Mouse (Mus musculus) heart, postnatal 10 days (tissue): ENCODE measurements around the gene Rell1. TPM values are rescaled to one million over a fixed set of nuclear protein-coding genes. Genes with fewer than 3 reads are reported as not detected.

Experiments
- DNase-seq, 2 experiments: peaks; one replicate each; pipeline ENCODE4 v3.0.0; 2021
- intact Hi-C: fragments of 180-260 bp; cut with DNase I; formaldehyde crosslinking; loops from one replicate; pipeline ENCODE4 v1.15.1; 2025
- total RNA-seq, 2 experiments: library from RNA; stranded (reverse); gene quantifications; 2 replicates each; pipeline ENCODE4 v1.2.3; 2021

Gene Rell1
- total RNA-seq, 2 experiments from 2014 or later = 17.6 to 19.8 TPM

DNA sequence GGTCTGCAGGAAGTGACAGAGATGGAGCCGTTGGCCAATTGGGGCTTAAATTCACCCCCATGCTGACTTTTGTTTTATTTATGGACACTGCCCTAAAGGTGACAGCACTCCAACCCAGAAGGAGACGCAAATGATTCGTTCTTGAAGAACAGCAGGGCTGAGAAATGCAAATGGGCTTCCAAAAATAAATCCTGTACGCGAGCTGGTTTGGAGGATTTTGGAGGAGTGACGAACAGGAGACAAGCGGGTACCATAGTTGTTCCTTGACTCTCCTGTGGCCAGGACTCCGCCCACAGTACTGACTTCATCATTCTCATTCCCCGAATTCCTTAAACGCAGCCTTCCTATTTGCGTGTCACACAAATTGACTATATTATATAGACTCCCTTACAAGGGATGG is 12.3 kb downstream of the Rell1 start:
- intact Hi-C loops = no loop called here
- no peak for DNase-seq

DNA sequence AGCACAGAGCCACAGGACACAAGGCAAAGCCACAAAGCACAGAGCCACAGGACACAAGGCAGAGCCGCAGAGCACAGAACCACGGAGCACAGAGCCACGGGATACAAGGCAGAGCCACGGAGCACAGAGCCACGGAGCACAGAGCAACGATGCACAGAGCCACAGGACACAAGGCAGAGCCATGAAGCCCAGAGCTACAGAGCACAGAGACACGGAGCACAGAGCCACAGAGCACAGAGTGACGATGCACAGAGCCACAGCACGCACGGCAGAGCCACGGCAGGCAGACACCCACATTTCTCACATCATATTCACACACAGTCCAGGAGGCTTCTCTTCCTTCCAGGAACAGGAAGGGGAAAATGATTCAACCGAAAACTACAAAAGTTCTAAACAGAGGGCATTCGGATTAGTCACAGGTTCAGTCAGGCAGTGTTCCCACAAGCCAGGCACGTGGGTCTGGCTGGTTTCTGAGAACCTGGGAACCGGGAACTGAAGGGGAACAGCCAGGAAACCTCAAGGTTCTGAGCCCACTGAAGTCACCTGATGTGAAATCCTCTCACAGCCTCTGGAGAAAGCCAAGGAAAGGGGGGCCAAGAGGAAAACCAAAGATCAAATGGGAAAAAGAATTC is 15.2 kb downstream of the Rell1 start:
- intact Hi-C loops = loop anchor here (2.0 kb wide), 1 partner anchor 13 kb away; no protein-coding TSS in a partner anchor
- no peak for DNase-seq

DNA sequence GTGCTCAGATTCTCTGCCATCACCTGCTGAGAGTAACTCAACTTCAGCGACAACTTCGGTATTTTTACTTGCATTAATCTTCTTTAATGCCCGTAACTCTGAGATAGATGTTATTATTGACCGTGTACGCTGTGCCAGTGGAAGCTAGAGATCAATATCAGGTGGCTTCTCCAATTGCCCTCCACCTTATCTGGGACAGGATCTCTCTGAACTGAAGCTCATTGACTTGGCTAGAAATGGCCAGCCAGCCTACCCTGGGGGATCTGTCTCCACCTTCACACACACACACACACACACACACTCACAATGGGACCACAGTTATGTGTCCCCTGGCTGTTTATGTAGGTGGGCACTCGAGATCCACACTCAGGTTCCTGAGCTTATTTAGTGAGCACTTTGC is 16.7 kb downstream of the Rell1 start:
- no peak for DNase-seq
- intact Hi-C loops = loop anchor here (2.0 kb wide), 1 partner anchor 15 kb away; no protein-coding TSS in a partner anchor

DNA sequence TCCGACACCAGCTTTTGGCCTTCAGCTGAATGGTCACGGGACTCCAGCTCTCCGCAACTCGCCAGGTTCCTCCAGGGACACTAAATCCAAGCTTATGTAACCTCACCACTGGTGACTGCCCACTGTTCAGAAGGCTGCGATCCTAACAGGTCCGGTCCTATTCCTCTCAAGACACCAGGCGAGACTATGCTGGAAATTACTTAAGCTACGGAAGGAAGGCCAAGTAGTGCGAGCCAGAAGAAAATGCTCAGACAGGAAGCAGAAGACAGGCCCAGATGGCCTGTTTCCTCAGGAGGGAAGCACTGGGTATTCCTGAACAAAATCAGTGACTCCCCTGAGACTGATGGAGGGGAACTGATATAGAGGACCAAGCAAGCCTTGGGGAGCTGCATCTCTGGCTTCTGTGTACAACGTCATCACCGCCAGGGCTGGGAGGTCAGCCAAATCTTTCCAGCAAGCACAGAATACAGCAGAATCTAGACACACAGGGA is 17.2 kb downstream of the Rell1 start:
- intact Hi-C loops = no loop called here
- DNase-seq = peak; percentile 64 to 69

DNA sequence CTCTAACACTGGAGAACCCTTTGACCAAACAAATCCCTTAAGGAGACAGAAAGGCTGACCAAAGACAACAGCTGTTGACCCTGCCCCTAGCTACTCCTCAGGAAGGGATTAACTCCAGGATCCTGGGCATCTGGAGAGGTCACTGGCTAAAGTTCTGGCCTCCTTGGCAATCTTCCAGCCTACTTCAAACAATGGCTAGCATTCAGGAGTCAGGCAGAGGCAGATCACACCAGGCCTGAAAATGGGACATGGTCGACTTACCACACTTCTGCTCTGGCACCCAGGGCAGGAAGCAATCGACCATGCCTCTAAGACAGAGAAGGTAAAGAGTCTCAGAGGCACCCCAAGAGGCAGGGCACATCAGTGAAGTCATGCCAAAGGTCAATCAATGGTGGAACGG is 19.5 kb downstream of the Rell1 start:
- DNase-seq = peak in 1 of 2 experiments; percentile 47
- intact Hi-C loops = no loop called here

DNA sequence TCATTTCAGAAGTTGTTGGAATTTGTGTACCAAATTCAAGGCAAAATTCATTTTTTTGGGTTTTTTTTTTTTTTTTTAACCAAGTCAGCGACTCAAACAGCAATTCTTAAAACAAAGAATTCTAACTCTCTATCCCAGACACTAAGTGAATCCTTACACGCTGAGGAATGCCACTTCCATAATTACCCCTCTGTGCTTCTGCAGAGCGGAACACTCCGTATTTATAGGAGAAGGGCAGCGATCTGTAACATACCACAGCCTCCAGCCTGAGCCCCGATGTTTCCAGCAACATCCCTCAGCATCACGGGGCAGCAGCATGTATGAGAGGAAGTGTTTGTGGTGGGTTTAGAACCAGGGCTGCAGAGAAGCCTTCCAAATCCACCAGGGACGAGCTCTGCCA is 21.2 kb downstream of the Rell1 start:
- intact Hi-C loops = no loop called here
- no peak for DNase-seq

DNA sequence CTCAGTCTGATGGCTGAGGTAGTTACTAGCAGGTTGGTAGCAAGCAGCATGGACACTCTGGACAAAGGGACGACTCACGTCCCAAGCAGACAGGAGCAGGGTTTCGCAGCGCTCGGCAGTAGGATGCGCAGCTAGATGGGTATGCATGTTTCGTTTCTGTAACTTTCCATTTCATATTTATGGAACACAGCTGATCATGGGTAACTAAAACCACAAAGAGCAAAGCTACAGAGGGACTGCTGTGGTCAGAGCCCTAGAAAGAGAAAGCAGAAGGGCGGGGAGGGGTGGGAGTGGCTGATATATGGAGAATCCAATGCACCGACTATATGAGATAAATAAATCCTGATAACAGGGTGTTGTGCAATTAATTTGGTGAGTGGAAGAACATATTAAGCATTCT is 25.4 kb downstream of the Rell1 start:
- intact Hi-C loops = no loop called here
- no peak for DNase-seq

DNA sequence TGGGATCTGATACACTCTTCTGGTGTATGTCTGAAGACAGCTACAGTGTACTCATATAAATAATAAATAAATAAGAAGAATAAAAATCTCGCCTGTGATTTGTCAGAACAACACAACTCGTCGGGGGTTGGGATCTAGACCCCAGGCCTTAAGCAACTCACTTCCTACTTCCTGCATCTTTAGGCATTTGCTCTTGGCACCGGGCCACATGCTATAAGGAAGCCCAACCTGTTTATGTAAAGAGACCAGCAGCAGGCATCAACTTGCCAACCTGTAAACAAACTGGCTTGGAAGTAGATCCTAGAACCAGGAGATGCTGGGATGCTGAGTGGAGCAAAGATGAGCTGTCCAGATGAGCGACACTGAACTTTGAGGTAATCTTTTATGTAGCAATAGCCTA is 26.8 kb downstream of the Rell1 start:
- intact Hi-C loops = no loop called here
- no peak for DNase-seq

DNA sequence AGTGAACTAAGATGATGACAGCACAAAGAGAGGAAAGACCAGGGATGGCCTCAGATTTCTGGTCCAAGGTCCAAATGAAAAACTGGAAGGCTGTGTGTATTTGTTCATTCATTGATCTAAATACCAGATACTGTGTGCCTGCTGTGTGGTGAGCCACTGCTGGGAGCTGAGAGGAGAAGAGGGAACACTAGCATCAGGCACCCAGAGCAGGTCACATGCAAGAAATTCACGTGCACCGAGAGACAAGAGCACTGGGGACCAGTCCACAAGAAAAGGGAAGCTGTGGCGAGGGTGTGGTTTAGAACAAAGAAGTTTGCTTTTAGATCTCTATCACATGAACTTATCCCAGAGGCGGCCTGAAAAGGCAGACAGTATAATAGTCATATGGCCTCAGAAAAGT is 30.1 kb downstream of the Rell1 start:
- intact Hi-C loops = no loop called here
- no peak for DNase-seq

DNA sequence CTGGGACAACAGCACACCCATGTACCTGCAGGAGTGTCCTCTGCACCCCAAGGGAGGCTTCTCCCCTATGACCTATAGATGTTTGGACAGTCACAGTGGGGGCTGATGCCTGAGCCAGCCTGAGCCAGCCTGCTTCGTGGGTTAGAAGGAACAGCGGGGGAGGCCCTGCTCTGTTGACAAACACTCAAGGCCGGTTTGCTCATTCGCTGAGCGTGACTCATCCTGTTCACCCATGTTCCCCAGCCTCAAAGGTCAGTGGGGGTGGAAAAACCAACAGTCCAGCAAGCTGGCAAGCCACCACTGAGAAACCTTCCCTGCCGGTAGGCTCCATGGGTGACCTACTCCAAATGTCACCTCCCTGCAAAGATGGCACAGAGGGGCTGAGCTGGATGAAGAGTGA is 32.0 kb downstream of the Rell1 start:
- DNase-seq = no peak

DNA sequence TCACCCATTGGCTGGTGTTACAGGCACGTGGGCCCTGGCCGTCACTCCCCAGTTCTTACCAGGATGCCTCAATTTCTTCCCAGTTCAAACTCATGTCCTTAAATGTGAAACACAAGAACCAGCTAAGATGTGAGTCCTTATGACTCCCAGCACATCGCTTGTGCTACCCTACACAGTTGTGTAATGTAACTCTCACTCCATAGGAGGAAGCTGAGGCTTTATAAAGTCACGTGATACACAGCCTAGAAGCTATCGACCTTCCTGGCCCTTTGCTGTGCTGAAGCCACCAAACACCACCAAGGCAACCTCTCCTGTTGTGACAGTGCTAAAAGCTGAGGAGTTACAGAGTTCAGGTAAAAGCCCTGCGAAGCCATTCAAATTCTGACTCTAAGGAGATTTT is 33.1 kb downstream of the Rell1 start:
- DNase-seq = no peak
- intact Hi-C loops = no loop called here

More for the DNA sequence above, 32.0 kb downstream of the Rell1 start:
- intact Hi-C loops = no loop called here

DNA sequence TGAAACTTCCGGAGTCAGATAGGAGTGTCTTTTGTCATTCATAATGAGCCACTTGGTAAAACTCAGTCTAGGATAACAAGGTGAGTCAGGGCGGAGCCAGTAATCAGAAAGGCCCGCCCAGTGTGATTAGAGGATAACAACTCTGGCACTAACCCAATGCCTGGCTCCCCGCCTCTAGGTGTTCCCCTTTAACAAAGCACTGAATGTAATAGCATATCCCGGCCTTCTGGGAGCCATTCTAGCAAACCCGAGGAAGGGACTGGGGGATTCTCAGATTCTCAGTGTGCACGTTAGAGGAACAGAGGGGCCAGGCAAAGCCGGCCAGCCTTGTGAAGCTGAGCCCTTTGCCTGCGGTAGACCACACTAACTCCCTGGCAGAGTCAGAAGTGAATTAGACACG is 35.9 kb downstream of the Rell1 start:
- intact Hi-C loops = no loop called here
- DNase-seq = no peak

DNA sequence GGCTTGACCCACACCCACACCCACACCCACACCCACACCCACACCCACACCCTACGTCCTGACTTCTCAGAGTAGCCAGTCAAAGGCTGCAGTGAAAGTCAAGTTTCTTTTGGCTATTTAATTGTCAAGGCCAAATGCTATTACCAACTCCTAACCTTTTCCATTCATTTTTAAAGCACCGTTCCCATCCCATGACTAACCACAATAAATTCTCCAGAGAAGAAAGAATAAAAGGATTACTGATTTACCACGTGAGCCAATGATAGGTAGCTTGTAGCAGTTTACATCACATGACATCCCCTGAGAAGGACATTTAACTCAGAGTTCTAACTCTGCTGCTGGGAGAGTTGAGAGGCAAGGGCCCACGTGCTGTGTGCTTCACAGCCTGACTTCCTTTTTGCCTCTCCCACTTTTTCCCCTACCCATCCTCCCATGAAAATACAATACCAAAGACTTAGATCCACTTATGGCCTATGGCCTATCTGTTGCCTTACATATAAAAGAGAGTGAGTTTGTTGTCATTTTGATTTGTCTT is 37.8 kb downstream of the Rell1 start:
- intact Hi-C loops = no loop called here
- no peak for DNase-seq

DNA sequence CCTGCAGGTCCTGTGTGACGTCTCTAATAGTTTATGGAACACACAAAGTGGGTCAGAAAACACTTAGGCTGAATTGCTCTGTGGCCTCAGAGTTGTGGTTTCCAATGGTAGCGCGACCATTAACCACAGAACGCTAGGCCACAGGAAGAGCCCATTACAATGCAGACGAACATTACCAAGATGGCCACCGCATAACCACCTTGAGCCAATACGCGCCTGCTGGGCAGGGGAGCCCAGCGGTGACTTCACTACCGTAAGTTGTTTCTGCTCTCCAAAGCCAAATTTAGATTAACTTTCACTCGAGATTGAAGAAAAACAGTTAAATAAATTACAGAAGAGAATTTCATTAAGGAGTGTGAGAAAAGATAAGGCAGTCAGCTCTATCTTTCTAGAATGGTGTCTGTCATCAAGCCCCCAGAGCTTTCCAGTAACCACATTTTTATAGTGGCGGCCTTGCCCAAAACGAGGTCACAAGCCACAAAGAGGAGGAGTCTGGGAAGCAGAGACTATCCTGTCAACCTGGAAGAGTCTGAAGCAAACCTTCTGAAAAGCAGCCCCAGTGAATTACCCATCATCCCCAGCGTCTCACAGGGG is 43.6 kb downstream of the Rell1 start:
- intact Hi-C loops = no loop called here
- DNase-seq = no peak

DNA sequence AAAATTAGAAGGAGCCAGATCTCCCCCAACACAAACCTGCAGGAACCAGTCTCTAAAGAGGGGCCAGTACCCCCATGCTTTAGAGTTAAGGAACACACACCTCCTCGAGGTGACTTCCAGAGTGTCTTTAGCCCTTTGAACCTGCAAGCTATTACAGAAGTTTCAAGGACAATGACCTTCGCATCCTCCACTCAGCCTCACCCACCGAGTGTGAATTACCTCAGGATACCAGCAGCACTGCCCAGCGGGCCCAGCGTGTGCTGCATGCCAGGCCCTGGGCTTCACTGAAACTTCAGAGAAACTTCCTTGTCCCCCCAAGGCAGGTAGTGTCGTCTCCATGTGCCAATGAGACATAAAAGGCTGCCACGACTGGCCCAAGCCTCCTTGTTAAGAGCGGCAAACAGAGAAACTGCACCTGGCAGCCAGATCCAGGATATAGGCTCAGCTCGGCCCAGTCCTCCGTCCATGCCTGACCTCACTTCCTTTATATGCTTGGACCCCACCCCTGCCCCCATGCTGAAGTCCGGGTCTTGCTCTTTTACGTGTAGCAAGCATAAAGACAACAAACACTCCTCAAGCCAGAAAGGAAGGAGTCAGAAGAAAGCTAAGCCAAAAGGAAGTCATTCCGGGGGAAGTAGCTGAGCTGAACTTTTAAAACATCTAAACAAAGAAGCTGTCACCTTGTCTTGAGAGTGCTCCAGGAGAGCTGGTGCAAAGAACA is 45.2 kb downstream of the Rell1 start:
- peak; percentile 35 to 39 for DNase-seq
- intact Hi-C loops = loop anchor here (5.0 kb wide), 1 partner anchor 44 kb away; the partner anchor contains the start of gene Rell1

DNA sequence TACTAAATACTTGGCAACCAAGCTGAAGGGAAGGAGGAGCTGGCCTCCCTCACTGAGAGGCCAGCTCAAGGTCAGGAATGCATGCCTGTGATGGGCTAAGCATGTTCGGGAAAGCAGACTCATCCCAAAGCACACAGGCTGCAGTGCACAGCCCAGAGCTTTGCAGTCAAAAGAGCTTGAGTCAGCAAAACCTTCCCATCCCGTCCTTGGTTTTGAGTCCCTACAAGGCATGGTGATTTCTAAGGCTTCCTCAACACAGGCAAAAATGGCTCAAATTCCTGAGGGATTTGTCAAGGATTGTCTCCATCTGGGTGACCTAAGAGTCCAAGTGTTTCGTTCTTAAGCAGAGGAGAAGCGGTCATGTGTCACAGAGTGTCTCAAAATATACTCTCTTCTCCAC is 50.5 kb downstream of the Rell1 start:
- intact Hi-C loops = no loop called here
- DNase-seq = peak in 1 of 2 experiments; percentile 23

DNA sequence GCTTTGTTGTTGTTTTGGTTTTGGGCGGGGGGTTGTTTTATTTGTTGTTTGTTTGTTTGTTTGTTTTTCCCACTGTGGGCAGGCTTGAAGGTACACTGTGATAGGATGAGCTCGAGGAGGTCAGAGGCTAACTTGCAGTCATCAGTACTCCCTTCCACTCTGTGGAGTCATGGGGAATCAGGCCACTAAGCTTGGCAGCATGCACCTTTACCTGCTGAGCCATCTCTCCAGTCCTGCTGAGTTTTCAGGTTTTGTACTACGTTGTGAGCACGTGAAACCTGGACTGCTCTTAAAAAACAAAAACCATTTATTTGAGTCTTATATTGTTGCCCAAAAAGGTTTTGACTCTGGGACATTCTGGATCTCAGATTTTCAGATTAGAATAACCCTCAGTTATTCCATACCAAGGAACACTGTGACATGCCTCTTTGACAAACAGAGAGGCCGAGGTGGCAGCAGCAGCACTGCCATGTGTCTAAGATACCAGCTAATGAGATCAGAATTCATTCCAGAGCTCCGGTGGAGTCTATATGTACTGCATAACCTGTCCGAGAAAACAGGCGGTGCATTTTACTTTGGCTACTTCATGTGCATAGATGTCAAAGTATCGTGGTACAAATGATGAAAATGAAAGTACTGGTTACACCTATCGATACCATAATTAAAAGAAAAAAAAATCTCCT is 52.1 kb downstream of the Rell1 start:
- DNase-seq = no peak
- intact Hi-C loops = no loop called here

DNA sequence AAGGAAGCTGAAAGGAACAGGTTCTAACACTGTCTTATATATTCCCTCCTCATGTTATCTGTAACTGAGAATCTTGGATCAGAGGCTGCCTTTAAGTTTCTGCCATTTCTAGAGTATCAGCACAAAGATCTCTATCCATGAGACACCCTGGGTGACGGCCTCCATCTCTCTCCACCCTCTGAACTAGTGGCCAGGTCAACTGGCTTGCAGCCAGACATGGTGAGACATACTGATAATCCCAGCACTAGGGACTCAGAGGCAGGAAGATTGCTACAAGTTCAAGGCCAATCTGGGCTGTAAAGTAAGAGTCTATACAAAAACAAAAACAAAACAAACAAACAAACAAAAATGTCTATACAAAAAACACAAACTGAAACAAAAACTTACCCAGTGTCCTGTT is 53.8 kb downstream of the Rell1 start:
- intact Hi-C loops = no loop called here
- DNase-seq = no peak

DNA sequence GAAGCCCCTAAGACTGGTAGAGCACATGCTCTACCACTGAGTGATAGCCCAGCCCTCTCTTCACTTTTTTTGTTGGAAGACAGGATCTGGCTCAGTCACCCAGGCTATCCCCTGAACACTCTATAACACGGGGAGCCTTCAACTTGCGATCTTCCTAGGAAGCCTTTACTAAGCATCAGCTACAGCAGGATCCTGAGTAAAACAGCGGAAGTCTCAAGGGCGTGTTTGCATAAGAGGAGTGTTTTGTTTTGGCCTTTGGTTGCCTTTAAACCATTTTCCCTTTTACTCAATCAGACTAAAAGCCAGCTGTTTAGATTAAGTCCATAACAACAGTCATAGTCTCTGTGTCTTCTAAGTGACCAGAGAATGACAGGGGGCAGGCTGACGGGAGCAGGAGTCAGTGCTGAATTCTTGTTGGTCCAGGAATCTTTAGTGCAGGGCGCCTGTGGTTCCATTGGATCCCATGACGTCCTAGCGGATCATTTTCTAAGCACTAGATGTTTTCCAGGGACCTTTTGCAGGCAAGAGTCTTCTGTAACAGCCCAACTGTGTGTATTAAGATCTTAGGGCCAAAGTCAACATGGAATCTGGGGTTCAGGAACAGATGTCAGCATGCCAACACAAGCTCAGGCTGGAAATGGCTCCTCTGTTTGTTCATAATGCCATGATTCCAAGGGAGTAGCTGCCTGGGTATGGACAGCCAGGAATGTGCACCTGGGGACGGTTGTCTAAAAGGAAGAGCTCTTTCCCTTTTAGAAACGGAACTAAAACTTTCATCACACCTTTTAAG is 58.3 kb downstream of the Rell1 start:
- no peak for DNase-seq
- intact Hi-C loops = no loop called here

DNA sequence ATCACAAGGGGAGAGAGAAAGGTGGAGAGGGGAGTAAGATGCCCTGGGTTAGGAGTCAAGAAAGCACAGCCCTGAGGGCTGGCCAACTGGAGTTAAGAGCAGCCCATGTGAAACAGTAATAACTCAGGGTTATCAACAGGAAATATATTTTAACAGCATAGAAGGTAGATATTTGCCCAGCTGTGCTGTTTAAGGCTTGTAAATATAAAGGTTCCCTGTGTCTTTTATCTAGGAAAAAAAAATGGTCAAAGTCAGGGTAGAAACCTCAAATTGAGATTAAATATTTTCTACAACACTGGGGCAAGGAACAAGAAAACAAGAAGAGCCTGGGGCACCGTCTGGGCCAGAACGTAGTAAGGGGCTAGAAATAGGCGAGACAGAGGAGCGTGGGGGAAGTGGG is 61.2 kb downstream of the Rell1 start:
- intact Hi-C loops = loop anchor here (1.0 to 5.0 kb wide), 2 partner anchors 60 to 163 kb away; partner anchors contain the start of gene Rell1
- DNase-seq = no peak
